Mouse (Mus musculus) bone marrow macrophage, adult 2 months (primary cell): ENCODE measurements around the gene Mad2l2.

Experiments
- CTCF ChIP-seq: IDR thresholded peaks from 2 replicates; pipeline ENCODE4 v1.5.1; 2012; ENCODE audit warnings: low read depth, mild to moderate bottlenecking, low read length, moderate library complexity
- POLR2A ChIP-seq: IDR thresholded peaks from 2 replicates; pipeline ENCODE4 v1.6.1; 2012; ENCODE audit warnings: mild to moderate bottlenecking, low read depth, low read length, borderline replicate concordance

GRCm38 (mm10) chr4:148083176-148083899, 46.8 kb upstream of the Mad2l2 start:
- no peak for TF ChIP-seq CTCF
- no peak for TF ChIP-seq POLR2A
